Mouse (Mus musculus) spleen, adult 2 months (tissue): ENCODE measurements at regions not wholly inside any gene's neighbourhood (a gene's known extent, or its start where the extent isn't known, plus 50 kb on each side); places are given as distances from the start of the nearest gene placed in this dataset.

ENCODE experiments used
- DNase-seq, 2 experiments: peaks; one replicate each; pipeline versions ENCODE4 v3.0.0 to v3.0.0-alpha.2; 2012 to 2021; ENCODE audit warnings: low spot score in 2 of 2, low read depth in 1 of 2
- H3K27ac ChIP-seq: fragments of 200-500 bp; 2 replicates; pipeline ENCODE4 v1.5.1; 2012; ENCODE audit warnings: low read length, inconsistent platforms; ENCODE audit not compliant: insufficient read depth
- H3K27me3 ChIP-seq: fragments of 200-500 bp; 2 replicates; pipeline ENCODE4 v1.6.1; 2012; ENCODE audit warnings: mild to moderate bottlenecking, moderate library complexity, low read length, inconsistent platforms; ENCODE audit not compliant: control insufficient read depth, insufficient read depth
- H3K36me3 ChIP-seq: fragments of 200-500 bp; 2 replicates; pipeline ENCODE4 v1.6.1; 2012; ENCODE audit warnings: mild to moderate bottlenecking, low read length, inconsistent platforms; ENCODE audit not compliant: control insufficient read depth, insufficient read depth
- H3K4me1 ChIP-seq: fragments of 200-500 bp; 2 replicates; pipeline ENCODE4 v1.6.1; 2011; ENCODE audit warnings: inconsistent platforms; ENCODE audit not compliant: control insufficient read depth, insufficient read depth, insufficient read length
- H3K4me3 ChIP-seq: fragments of 200-500 bp; 2 replicates; pipeline ENCODE4 v1.5.1; 2011; ENCODE audit warnings: mild to moderate bottlenecking, inconsistent platforms; ENCODE audit not compliant: insufficient read depth, insufficient read length; ENCODE audit errors: extremely low read depth
- CTCF ChIP-seq: fragments of 200-500 bp; IDR thresholded peaks from 2 replicates; pipeline ENCODE4 v1.5.1; 2011; ENCODE audit warnings: mild to moderate bottlenecking, inconsistent platforms; ENCODE audit not compliant: insufficient read depth, insufficient read length, insufficient replicate concordance; ENCODE audit errors: extremely low read depth
- POLR2A ChIP-seq: fragments of 200-500 bp; IDR thresholded peaks from 2 replicates; pipeline ENCODE4 v1.6.1; 2011; ENCODE audit warnings: low read depth, low read length, inconsistent platforms
- WGBS: fragments of 180-500 bp; shearing (Covaris S2); methylation state at CpG from one replicate; pipeline ENCODE4 v1.1.7; 2018; 5-methylcytosine and 5-hydroxymethylcytosine counted together

DNA sequence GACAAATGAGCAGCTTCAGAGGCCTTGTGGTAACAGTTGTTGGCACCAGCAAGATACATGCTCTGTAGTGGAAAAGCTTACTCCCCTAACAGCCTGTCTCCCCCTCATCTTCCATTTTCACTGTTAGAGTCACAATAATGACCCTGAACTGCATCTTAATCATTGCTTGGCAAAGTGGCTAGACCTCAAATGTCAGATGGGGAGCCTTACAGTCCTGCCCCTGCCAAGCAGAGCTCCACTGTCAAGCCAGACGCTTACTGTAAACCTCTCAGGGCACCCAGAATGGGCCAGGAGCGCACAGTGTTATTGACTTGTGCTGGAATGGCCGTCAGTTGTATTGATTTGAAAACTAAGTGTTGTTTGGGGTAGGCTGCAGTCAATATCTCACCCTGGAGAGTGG, 172.5 kb downstream of the Tex29 start:
- no peak overlapping the region for H3K4me3 ChIP-seq
- H3K36me3 ChIP-seq: no peaks in the 10 kb centered on the region
- TF ChIP-seq POLR2A (no peak), CTCF (no peak)
- no peak overlapping the region for H3K27ac ChIP-seq
- DNase-seq: no peak
- no peaks in the 10 kb centered on the region for H3K27me3 ChIP-seq
- no peaks in the 10 kb centered on the region for H3K4me1 ChIP-seq
- 90% methylated on average over 3 of the region's 3 CpGs for WGBS

DNA sequence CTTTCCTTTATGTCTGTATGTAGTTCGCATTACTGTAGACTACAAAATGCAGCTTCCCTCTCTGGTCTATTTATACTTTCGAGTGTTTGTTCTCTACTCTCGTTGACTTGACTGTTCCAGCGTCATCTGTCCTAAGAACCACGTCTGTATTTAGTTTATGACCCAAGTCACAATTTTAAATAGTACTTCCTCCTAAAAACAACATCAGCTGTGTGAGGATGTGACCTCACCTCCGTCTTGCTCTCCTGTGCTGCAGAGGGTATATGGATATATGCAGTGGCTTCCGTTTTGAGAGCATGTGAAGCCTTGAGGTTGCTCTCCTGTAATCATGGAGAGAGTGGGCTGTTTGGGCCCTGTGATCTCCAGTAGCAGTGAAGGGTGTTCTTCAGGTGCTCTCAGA, 177.5 kb downstream of the Tex29 start:
- Histone ChIP-seq H3K36me3 (no peaks in the 10 kb centered on the region), H3K27ac (no peak overlapping the region), H3K27me3 (no peaks in the 10 kb centered on the region), H3K4me3 (no peak overlapping the region), H3K4me1 (no peaks in the 10 kb centered on the region)
- no peak for DNase-seq
- WGBS: 13% methylated on average over 7 of the region's 7 CpGs
- no peak for TF ChIP-seq CTCF
- TF ChIP-seq POLR2A: no peak

DNA sequence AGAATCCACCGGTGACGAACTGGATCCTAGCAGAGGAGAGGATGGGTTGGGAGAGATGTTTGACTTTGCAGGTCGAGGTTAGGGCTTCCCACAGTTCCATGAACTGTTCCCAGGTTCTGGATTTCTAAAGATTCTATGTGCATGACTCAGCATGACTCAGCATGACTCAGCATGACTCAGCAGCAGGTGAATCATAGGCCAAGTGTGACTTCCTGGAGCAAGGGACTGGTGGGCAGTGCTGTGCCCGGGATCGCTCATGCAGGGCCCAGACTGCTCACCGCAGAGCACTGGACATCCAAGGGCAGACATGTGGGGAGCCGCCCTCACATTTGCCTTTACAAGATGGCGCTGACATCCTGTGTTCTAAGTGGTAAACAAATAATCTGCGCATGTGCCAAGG, 179.0 kb downstream of the Tex29 start:
- Histone ChIP-seq H3K4me1 (no peaks in the 10 kb centered on the region), H3K4me3 (no peak overlapping the region), H3K36me3 (no peaks in the 10 kb centered on the region), H3K27ac (no peak overlapping the region), H3K27me3 (no peaks in the 10 kb centered on the region)
- DNase-seq: no peak
- no peak for TF ChIP-seq POLR2A
- no peak for TF ChIP-seq CTCF
- WGBS: 86% methylated on average over 9 of the region's 9 CpGs

DNA sequence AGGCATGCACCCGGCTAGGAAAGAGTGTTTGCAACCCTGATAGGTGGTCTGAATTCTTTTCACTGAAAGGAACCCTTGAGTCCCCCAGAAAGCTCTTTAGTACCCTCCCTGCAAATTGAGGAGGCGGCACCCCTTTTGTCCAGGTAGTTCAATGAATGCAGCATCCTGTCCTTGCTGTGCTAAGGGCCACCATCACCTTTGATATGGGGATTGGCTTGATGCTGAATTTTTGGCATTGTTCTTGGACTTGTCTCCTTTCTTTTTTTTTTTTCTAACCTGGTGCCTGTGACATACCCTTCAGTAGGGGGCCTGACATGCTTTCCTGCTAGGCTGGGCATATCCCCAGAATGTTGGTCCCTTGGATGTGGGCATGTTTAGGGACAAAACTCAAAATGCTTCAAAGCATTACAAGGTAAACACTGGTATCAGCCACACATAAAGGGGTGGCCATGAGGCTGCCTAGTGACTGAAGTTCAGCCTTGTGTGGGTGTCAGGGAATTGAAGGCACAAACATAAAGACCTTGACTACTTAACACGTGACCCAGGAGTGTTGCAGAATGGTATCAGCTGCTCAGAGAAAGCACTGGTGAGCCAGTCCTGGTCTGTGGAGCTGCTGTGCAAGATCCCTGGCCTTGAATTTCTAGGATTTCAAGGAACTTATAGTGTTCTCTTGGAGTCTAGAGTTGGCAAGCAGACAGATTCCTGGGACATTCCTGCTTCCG, 183.6 kb downstream of the Tex29 start:
- DNase-seq: no peak
- 91% methylated on average over 4 of the region's 4 CpGs for WGBS
- no peaks in the 10 kb centered on the region for H3K36me3 ChIP-seq
- H3K4me1 ChIP-seq: no peaks in the 10 kb centered on the region
- TF ChIP-seq CTCF (no peak), POLR2A (no peak)
- H3K4me3 ChIP-seq: no peak overlapping the region
- H3K27ac ChIP-seq: no peak overlapping the region
- H3K27me3 ChIP-seq: no peaks in the 10 kb centered on the region

DNA sequence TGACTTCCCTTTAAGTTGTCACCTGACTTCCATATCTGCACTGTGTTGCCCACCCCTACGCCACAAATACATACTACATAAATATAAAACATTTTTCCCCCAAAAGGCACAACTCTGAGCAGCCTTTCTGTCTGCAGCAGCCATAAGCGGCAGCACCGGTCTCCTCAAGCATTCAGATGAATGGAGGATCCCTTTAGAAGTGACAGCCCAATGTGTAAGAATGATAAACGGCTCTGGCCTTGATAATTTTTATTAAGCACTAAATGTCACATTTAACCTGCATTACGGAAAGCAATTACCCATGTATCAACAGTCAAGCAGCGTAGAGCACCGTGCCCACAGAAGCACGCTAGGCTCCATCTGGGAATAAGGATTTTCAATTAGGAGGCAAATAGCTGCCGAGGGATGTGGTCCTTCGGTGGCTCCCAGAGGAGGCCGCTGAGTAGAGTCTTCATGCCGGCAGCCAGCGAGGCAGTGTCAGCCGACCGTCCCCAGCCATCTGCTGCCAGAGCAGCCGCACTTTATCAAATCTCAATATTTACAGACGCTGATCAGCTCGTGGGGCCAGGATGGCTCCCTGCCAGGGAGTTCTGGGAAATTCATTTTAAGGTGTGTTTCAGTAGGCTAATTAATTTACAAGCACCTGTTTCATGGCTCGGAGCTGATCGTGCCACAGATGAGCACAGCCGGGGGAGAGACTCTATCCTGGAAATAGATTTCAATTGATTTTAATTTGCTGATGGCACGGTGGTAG, 190.3 kb downstream of the Tex29 start:
- H3K4me1 ChIP-seq: no peaks in the 10 kb centered on the region
- H3K27me3 ChIP-seq: no peaks in the 10 kb centered on the region
- no peaks in the 10 kb centered on the region for H3K36me3 ChIP-seq
- H3K27ac ChIP-seq: no peak overlapping the region
- H3K4me3 ChIP-seq: no peak overlapping the region
- no peak for TF ChIP-seq CTCF
- no peak for TF ChIP-seq POLR2A
- DNase-seq: no peak
- WGBS: 90% methylated on average over 22 of the region's 22 CpGs

DNA sequence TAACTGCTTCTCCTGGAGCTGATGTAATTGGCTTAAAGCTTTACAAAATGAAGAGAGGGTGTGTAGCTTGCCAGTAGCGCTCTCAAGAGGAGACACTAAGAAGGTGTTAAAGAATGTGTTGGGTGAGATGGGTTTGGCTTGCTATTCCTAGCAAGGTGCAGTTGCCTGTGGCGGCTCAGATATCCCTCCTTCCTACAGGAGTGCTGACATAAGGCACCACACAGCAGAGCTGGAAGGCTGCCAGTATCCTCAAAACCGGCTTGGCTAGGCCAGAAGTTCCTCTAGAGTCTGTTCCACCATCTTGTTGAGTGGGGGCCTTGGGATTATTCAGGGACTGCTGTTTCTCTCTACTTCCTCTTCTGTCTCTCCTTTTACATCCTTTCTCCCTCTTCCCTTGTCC, 191.5 kb downstream of the Tex29 start:
- 67% methylated on average over 3 of the region's 3 CpGs for WGBS
- no peak for TF ChIP-seq POLR2A
- TF ChIP-seq CTCF: no peak
- Histone ChIP-seq H3K27ac (no peak overlapping the region), H3K36me3 (no peaks in the 10 kb centered on the region), H3K4me1 (no peaks in the 10 kb centered on the region), H3K4me3 (no peak overlapping the region), H3K27me3 (no peaks in the 10 kb centered on the region)
- no peak for DNase-seq

DNA sequence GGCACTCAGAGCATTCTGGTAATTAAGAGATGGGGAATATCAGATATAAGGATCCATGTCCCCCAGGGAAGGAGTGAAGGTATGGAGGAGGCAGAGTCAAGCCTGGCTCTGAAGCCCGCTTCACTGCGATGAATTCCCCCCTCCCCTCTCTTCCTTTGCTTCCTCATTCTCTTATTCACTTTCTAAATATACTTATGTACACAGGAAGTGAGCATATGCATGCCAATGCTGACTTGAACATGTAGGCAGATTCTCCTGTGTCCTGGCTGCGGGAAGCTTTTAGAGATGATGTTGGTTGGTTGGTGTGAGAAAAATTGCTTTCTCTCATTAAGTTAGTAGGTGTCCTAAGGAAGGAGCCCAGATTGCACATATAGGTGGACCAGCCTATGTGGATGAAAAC, 192.1 kb downstream of the Tex29 start:
- Histone ChIP-seq H3K4me3 (no peak overlapping the region), H3K4me1 (no peaks in the 10 kb centered on the region), H3K27me3 (no peaks in the 10 kb centered on the region), H3K36me3 (no peaks in the 10 kb centered on the region), H3K27ac (no peak overlapping the region)
- no peak for TF ChIP-seq POLR2A
- TF ChIP-seq CTCF: no peak
- no peak for DNase-seq
- 15% methylated on average over 3 of the region's 3 CpGs for WGBS
